Mouse (Mus musculus) lung, postnatal 0 days (tissue): ENCODE data around the gene Plac1.

ENCODE experiments used
- CTCF ChIP-seq: IDR thresholded peaks from 2 replicates; pipeline ENCODE4 v1.5.1; 2016; ENCODE audit warnings: antibody characterized with exemption, mild to moderate bottlenecking
- EP300 ChIP-seq: IDR thresholded peaks from 2 replicates; pipeline ENCODE4 v1.6.1; 2016; ENCODE audit warnings: antibody characterized with exemption, mild to moderate bottlenecking, control low read depth

- TF ChIP-seq EP300 (no peak), CTCF (no peak)
These were observed 199.8 kb downstream of the Plac1 start for GRCm38 (mm10) chrX:53040138-53040537.
